Mouse (Mus musculus) limb, embryonic 15.5 days (tissue): ENCODE results near the gene Gstp3. TPM values are rescaled to one million over a fixed set of nuclear protein-coding genes. Genes with fewer than 3 reads are reported as not detected.

Experiments
- polyA plus RNA-seq: library from polyadenylated mRNA; unstranded; fragments of >200 nt; fragmentation: Nextera tagmentation; extraction: Ambion mirVana; gene quantifications from 2 replicates; pipeline ENCODE4 v1.2.1, GENCODE M21; 2015

Gene Gstp3
- polyA plus RNA-seq, 1 experiment from 2014 or later: 0.46 TPM

Other genes starting within 250 kb of the Gstp3 start
- gene Chka, start 207.8 kb downstream of the Gstp3 start, polyA plus RNA-seq: 32.3 and 32.7 TPM in 2 replicates
- gene Tcirg1, start 152.4 kb downstream of the Gstp3 start, polyA plus RNA-seq: 46.3 and 52.4 TPM in 2 replicates
- 244 and 254 TPM in 2 replicates for gene Ndufs8, start 146.8 kb downstream of the Gstp3 start, polyA plus RNA-seq
- 2.7 and 4.2 TPM in 2 replicates for gene Aldh3b1, start 129.8 kb downstream of the Gstp3 start, polyA plus RNA-seq
- 26.1 and 30.5 TPM in 2 replicates for gene Unc93b1, start 124.4 kb downstream of the Gstp3 start, polyA plus RNA-seq
- 3.7 and 6.7 TPM in 2 replicates for gene Aldh3b3, start 100.9 kb downstream of the Gstp3 start, polyA plus RNA-seq
- gene Aldh3b2, start 87.2 kb downstream of the Gstp3 start, polyA plus RNA-seq: 35.9 and 37.2 TPM in 2 replicates
- gene Acy3, start 73.0 kb downstream of the Gstp3 start, polyA plus RNA-seq: 5.9 and 7.5 TPM in 2 replicates
- not detected in 2 replicates for gene Tbx10, start 66.8 kb downstream of the Gstp3 start, polyA plus RNA-seq
- 31.5 and 33.4 TPM in 2 replicates for gene Nudt8, start 59.0 kb downstream of the Gstp3 start, polyA plus RNA-seq
- 3.3 and 3.5 TPM in 2 replicates for gene Gm49405, start 58.9 kb downstream of the Gstp3 start, polyA plus RNA-seq
- gene Doc2g, start 56.3 kb downstream of the Gstp3 start, polyA plus RNA-seq: 3.8 and 4.4 TPM in 2 replicates
- 193 and 209 TPM in 2 replicates for gene Ndufv1, start 46.8 kb downstream of the Gstp3 start, polyA plus RNA-seq
- gene Gstp1, start 21.6 kb downstream of the Gstp3 start, polyA plus RNA-seq: 488 and 537 TPM in 2 replicates
- 1.4 and 2.3 TPM in 2 replicates for gene Gstp2, start 13.5 kb downstream of the Gstp3 start, polyA plus RNA-seq
- not detected in 2 replicates for gene Cabp2, start 22.0 kb upstream of the Gstp3 start, polyA plus RNA-seq
- 82.7 and 85.6 TPM in 2 replicates for gene Cdk2ap2, start 37.6 kb upstream of the Gstp3 start, polyA plus RNA-seq
- gene Pitpnm1, start 40.4 kb upstream of the Gstp3 start, polyA plus RNA-seq: 5.6 and 6.2 TPM in 2 replicates
- gene Aip, start 66.3 kb upstream of the Gstp3 start, polyA plus RNA-seq: 95.5 and 97.7 TPM in 2 replicates
- not detected in 2 replicates for gene Gpr152, start 80.2 kb upstream of the Gstp3 start, polyA plus RNA-seq
- gene Cabp4, start 84.5 kb upstream of the Gstp3 start, polyA plus RNA-seq: 0.05 and 0.06 TPM in 2 replicates
- gene Coro1b, start 89.0 kb upstream of the Gstp3 start, polyA plus RNA-seq: 169 and 170 TPM in 2 replicates
- 7.4 and 9.5 TPM in 2 replicates for gene Ptprcap, start 94.0 kb upstream of the Gstp3 start, polyA plus RNA-seq
- 68.8 and 79.3 TPM in 2 replicates for gene Rps6kb2, start 103.8 kb upstream of the Gstp3 start, polyA plus RNA-seq
- 1.8 and 2.7 TPM in 2 replicates for gene Carns1, start 115.9 kb upstream of the Gstp3 start, polyA plus RNA-seq
- 3.9 and 4.5 TPM in 2 replicates for gene Tbc1d10c, start 131.7 kb upstream of the Gstp3 start, polyA plus RNA-seq
- 759 and 834 TPM in 2 replicates for gene Ppp1ca, start 132.5 kb upstream of the Gstp3 start, polyA plus RNA-seq
- gene Rad9a, start 142.1 kb upstream of the Gstp3 start, polyA plus RNA-seq: 31.6 and 33.5 TPM in 2 replicates
- gene Clcf1, start 154.7 kb upstream of the Gstp3 start, polyA plus RNA-seq: 8.1 and 8.4 TPM in 2 replicates
- not detected in 2 replicates for gene AC109138.7, start 154.8 kb upstream of the Gstp3 start, polyA plus RNA-seq
- gene Pold4, start 172.3 kb upstream of the Gstp3 start, polyA plus RNA-seq: 27.7 and 35.9 TPM in 2 replicates
- 29.4 and 32.7 TPM in 2 replicates for gene Ssh3, start 209.6 kb upstream of the Gstp3 start, polyA plus RNA-seq
- gene Ankrd13d, start 223.6 kb upstream of the Gstp3 start, polyA plus RNA-seq: 11.8 TPM in 2 replicates
- 18.5 and 20.5 TPM in 2 replicates for gene Grk2, start 246.7 kb upstream of the Gstp3 start, polyA plus RNA-seq